Mouse (Mus musculus) midbrain, embryonic 12.5 days (tissue): Measurements from ENCODE around the gene Fnbp4. TPM values are rescaled to one million over a fixed set of nuclear protein-coding genes. Genes with fewer than 3 reads are reported as not detected.

Experiments
- ATAC-seq: fragments of 200-750 bp; cut with Nextera tagmentation; 2 replicates; pipeline ENCODE4 v1.8.0; 2017; ENCODE audit warnings: low read depth, moderate TSS enrichment, moderate library complexity; ENCODE audit not compliant: low FRiP score
- H3K27ac ChIP-seq: fragments of 300-500 bp; sonication (generic); replicated peaks from 2 replicates; pipeline ENCODE4 v1.5.1; 2016; ENCODE audit warnings: mild to moderate bottlenecking
- H3K27me3 ChIP-seq: fragments of 300-500 bp; sonication (generic); 2 replicates; pipeline ENCODE4 v1.6.1; 2016; ENCODE audit warnings: mild to moderate bottlenecking
- H3K36me3 ChIP-seq: fragments of 300-500 bp; sonication (generic); 2 replicates; pipeline ENCODE4 v1.6.1; 2016
- H3K4me1 ChIP-seq: fragments of 300-500 bp; sonication (generic); 2 replicates; pipeline ENCODE4 v1.6.1; 2016
- H3K4me2 ChIP-seq: fragments of 300-500 bp; sonication (generic); replicated peaks from 2 replicates; pipeline ENCODE4 v1.6.1; 2016; ENCODE audit warnings: mild to moderate bottlenecking, moderate library complexity
- H3K4me3 ChIP-seq: fragments of 300-500 bp; sonication (generic); 2 replicates; pipeline ENCODE4 v1.5.1; 2016; ENCODE audit warnings: mild to moderate bottlenecking
- H3K9ac ChIP-seq: fragments of 300-500 bp; sonication (generic); replicated peaks from 2 replicates; pipeline ENCODE4 v1.6.1; 2016; ENCODE audit warnings: mild to moderate bottlenecking, moderate library complexity
- H3K9me3 ChIP-seq: fragments of 300-500 bp; sonication (generic); 2 replicates; pipeline ENCODE4 v1.6.1; 2016; ENCODE audit warnings: mild to moderate bottlenecking
- WGBS: fragments of 180-500 bp; shearing (Covaris S2); methylation state at CpG from one replicate; pipeline ENCODE4 v1.1.7; 2016; 5-methylcytosine and 5-hydroxymethylcytosine counted together
- polyA plus RNA-seq: library from polyadenylated mRNA; unstranded; fragments of >200 nt; fragmentation: Nextera tagmentation; extraction: Ambion mirVana; gene quantifications from 2 replicates; pipeline ENCODE4 v1.2.1, GENCODE M21; 2016

The Fnbp4 gene
- polyA plus RNA-seq, 1 experiment from 2014 or later: 169 TPM

DNA sequence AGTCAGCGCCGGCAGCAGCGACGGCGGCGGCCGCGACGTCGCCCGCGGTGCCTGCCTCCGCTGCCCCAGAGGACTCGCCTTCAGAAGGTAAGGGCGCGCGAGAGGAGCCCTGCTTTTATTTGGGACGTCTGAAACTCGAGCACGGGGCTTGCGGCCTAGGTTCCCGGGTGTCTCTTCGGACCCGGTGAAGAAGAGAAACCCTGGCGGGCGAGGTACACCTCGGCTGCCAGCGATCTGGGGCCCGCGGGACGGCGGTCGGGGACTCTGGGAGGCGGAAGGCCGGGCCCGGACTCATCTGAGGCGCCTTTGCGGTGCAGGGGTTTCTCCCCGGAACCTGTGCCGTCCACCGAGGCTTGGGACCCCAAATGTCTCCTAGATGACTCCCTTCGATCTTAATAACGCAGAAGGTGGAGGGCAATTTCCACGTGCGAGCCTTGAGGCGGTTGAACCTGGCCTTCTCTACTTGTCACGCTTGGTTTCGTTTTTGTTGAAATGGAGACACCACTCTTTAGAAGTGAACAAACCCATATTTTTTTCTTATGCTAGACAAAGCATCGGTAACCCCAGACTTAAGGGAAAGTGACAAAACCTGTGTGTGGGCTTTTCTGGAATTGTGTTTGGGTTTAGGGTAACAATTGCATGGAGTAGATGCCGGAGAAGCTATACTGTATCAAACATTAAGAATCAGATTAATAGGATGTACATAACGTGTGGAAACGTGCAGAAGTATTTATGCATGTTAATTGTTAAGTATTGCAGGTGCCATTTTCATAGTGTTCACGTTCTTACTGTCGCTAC, 769 bp downstream of the Fnbp4 start:
- Histone ChIP-seq H3K4me1 (peaks cover 29% of the 10 kb centered on the region), H3K27me3 (no peaks in the 10 kb centered on the region), H3K4me2 (peak overlapping the region; percentile 54), H3K9ac (peak overlapping the region; percentile 98), H3K36me3 (peaks cover 28% of the 10 kb centered on the region), H3K27ac (peak overlapping the region; percentile 97), H3K9me3 (no peaks in the 10 kb centered on the region), H3K4me3 (peak overlapping the region; percentile 86)
- WGBS: under 1% methylated on average over 54 of the region's 54 CpGs
- peak; percentile 57 for ATAC-seq

DNA sequence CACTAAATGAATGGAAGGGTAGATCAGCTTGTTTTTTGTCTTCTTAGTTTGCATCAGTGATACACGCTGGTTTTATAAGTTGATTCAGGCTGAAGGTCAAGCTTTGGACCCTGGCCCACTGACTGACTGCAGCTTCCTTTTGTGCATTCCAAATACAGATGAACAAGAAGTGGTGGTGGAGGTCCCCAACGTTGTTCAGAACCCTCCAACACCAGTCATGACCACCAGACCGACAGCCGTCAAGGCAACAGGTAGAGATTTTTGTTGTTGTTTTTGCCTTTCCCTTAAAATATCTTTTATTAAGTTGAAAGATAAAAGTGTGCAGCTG, 1.3 kb downstream of the Fnbp4 start:
- H3K4me2 ChIP-seq: peak overlapping the region; percentile 54
- H3K9me3 ChIP-seq: no peaks in the 10 kb centered on the region
- peak overlapping the region; percentile 98 for H3K9ac ChIP-seq
- WGBS: 22% methylated on average over 4 of the region's 4 CpGs
- no peaks in the 10 kb centered on the region for H3K27me3 ChIP-seq
- peak overlapping the region; percentile 97; the same call in 1 of the 2 replicates for H3K27ac ChIP-seq
- peaks cover 33% of the 10 kb centered on the region for H3K36me3 ChIP-seq
- peaks cover 29% of the 10 kb centered on the region for H3K4me1 ChIP-seq
- peak overlapping the region; percentile 86 for H3K4me3 ChIP-seq
- ATAC-seq: no peak

DNA sequence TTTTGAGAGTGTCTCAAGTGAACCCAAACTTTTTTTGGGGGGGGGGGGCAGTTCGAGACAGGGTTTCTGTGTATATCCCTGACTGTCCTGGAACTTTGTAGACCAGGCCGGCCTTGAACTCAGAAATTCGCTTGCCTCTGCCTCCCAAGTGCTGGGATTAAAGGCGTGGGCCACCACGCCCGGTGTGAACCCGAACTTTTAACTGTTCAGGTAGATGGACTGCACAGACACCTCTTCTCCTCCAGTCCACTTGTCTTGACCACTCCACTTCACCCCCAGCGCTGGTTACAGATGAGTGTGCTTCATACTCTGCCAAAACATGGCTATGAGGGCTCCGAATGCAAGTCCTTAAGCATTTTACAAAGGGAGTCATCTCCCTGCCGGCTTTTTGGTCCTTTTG, 2.0 kb downstream of the Fnbp4 start:
- 0 out of 2 replicates have a peak overlapping the region, but pooled peaks have one; percentile 98 for H3K9ac ChIP-seq
- peak overlapping the region; percentile 54 for H3K4me2 ChIP-seq
- H3K4me3 ChIP-seq: peak overlapping the region; percentile 86
- H3K27ac ChIP-seq: no peak overlapping the region
- H3K4me1 ChIP-seq: peaks cover 29% of the 10 kb centered on the region
- ATAC-seq: no peak
- no peaks in the 10 kb centered on the region for H3K27me3 ChIP-seq
- H3K36me3 ChIP-seq: peaks cover 35% of the 10 kb centered on the region
- WGBS: 92% methylated on average over 10 of the region's 10 CpGs
- H3K9me3 ChIP-seq: no peaks in the 10 kb centered on the region

DNA sequence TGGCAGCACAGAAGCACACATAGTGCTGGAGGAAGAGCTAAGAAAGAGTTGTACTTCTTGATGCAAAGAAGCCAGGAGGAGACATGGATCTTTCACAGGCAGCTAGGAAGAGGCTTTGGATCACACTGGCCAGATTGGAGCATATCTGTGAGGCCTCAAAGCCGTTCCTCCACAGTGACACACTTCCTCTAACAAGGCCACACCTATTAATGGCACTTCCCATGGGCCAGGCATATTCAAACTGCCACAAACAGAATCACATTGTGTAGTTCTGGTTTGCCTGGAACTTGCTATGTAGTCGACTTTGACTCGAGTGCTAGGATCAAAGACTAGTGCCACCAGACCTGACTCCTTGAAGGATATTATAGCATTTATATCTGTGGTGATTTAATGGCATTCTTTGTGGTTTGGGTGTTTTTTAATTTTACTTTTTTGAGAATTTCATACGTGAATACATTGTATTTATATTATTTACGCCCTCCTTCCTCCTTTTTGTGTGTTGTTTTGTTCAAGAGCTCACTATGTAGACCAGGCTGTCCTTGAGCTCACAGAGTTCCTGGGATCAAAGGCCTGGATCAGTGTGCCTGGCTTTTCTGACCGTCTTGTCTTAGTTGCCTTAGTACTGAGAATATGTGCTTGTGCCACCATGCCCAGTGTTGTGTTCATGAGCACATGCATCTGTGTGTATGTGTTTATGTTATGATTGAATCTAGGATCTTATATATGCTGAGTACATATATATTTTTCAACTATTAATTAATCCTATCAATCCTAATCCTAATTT, 4.7 kb downstream of the Fnbp4 start:
- Histone ChIP-seq H3K36me3 (peaks cover 61% of the 10 kb centered on the region), H3K4me2 (no peak overlapping the region), H3K9ac (no peak overlapping the region), H3K4me3 (no peak overlapping the region), H3K27ac (no peak overlapping the region), H3K27me3 (no peaks in the 10 kb centered on the region), H3K4me1 (peaks cover 22% of the 10 kb centered on the region), H3K9me3 (no peaks in the 10 kb centered on the region)
- WGBS: 76% methylated on average over 6 of the region's 6 CpGs
- no peak for ATAC-seq

DNA sequence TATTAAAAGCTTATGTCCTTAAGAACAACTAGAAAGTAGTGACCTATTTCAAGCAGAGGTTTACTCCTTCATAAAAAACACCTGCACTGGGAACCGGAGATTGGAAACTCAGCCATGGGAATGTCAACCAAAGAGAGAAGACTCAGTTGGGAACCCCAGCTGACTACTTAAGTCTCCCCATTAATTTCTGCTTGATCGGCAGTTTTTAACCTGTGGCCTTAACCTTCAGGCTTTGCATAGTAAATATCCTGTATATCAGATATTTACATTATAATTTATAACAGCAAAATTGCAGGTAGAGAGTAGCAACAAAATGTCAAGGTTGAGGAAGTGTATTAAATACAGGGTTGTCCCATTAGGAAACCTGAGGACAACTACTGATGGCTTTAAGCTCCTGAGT, 8.4 kb downstream of the Fnbp4 start:
- Histone ChIP-seq H3K27ac (no peak overlapping the region), H3K27me3 (no peaks in the 10 kb centered on the region), H3K9me3 (no peaks in the 10 kb centered on the region), H3K4me1 (peaks cover 10% of the 10 kb centered on the region; the same call in 1 of the 2 replicates), H3K4me2 (no peak overlapping the region), H3K36me3 (peaks cover 81% of the 10 kb centered on the region), H3K4me3 (no peak overlapping the region), H3K9ac (no peak overlapping the region)
- 87% methylated on average over 2 of the region's 2 CpGs for WGBS
- no peak for ATAC-seq

DNA sequence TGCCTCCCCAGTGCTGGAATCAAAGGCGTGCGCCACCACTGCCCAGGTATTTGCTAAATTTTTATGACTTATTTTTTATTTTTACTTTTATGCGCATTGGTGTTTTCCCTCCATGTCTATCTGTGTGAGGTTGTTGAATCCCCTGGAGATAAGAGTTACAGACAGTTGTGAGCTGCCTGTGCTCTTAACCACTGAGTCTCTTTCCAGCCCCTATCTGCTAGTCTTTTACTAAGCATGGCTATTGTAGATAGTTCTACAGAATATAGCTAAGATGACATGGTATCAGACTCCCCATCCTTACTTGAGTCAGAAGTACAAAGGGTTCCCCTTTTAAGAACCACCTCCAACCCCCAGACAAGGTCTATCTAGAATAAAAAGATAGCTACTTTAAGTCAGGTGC, 9.0 kb downstream of the Fnbp4 start:
- ATAC-seq: no peak
- Histone ChIP-seq H3K9ac (no peak overlapping the region), H3K4me2 (no peak overlapping the region), H3K27ac (no peak overlapping the region), H3K36me3 (peaks cover 83% of the 10 kb centered on the region), H3K4me3 (no peak overlapping the region), H3K4me1 (peaks cover 6% of the 10 kb centered on the region; the same call in 1 of the 2 replicates), H3K9me3 (no peaks in the 10 kb centered on the region), H3K27me3 (no peaks in the 10 kb centered on the region)
- WGBS: 97% methylated on average over 3 of the region's 3 CpGs

DNA sequence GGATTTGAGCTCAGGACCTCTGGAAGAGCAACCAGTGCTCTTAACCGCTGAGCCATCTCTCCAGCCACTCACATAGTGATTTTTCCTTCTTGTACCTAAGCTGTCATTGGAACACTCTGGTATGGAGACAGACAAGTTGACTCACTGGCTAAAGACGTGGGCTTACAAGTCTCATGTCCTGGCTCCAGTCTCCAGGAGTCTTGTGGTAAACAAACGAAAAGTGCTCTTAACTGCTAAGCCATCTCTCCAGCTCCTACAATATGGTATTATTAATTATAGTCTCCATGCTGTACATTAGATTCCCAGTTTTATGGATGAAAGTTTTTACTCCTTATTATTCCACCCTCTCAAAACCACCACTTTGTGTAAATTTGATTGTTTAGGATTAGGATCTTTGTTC, 20.0 kb downstream of the Fnbp4 start:
- Histone ChIP-seq H3K27ac (no peak overlapping the region), H3K9ac (no peak overlapping the region), H3K4me1 (no peaks in the 10 kb centered on the region), H3K9me3 (no peaks in the 10 kb centered on the region), H3K27me3 (no peaks in the 10 kb centered on the region), H3K36me3 (peaks cover 92% of the 10 kb centered on the region), H3K4me2 (no peak overlapping the region), H3K4me3 (no peak overlapping the region)
- 91% methylated on average over 3 of the region's 3 CpGs for WGBS
- ATAC-seq: no peak

DNA sequence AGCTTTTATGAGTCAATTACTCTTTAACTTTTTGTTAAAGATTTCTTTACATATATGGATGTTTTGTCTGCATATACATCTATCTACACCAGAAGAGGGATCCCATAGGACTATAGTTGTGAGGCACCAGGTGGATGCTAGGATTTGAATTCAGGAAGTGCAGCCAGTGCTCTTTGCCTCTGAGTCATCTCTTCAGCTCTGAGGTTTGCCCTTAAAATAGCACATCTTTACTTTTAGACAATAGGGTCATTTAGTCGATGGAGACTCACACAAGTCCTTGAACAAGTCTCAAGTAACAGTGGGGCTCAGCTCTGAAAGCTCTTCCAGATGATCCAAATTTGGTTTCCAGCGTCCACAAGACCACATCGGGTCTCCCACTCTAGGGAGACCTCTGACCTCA, 36.2 kb downstream of the Fnbp4 start:
- no peak overlapping the region for H3K4me3 ChIP-seq
- H3K9me3 ChIP-seq: no peaks in the 10 kb centered on the region
- peaks cover 18% of the 10 kb centered on the region for H3K27me3 ChIP-seq
- H3K4me2 ChIP-seq: no peak overlapping the region
- 44% methylated on average over 3 of the region's 3 CpGs for WGBS
- H3K4me1 ChIP-seq: peaks cover 17% of the 10 kb centered on the region
- peaks cover 47% of the 10 kb centered on the region for H3K36me3 ChIP-seq
- H3K9ac ChIP-seq: no peak overlapping the region
- no peak overlapping the region for H3K27ac ChIP-seq
- ATAC-seq: no peak

DNA sequence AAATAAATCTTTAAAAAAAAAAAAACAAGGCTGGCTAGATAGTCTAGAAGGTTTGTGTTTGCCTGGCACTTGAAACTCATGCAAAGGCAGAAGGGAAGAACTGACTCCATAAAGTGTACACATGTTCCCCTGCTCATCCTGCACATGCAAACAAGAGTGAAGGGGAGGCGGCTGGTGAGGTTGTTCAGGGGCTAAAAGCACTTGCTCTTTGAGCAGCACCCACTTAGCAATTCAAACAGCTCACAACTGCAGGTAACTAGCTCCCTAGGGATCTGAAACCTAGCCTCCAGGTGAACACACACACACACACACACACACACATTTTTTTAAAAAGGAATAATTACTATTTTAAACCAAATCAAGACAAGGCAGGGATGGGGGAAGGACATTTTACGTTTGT, 36.8 kb downstream of the Fnbp4 start:
- no peak overlapping the region for H3K4me2 ChIP-seq
- WGBS: 33% methylated on average over 2 of the region's 2 CpGs
- no peaks in the 10 kb centered on the region for H3K9me3 ChIP-seq
- peaks cover 42% of the 10 kb centered on the region for H3K36me3 ChIP-seq
- H3K4me1 ChIP-seq: peaks cover 17% of the 10 kb centered on the region
- no peak overlapping the region for H3K9ac ChIP-seq
- H3K4me3 ChIP-seq: no peak overlapping the region
- H3K27me3 ChIP-seq: peaks cover 18% of the 10 kb centered on the region
- ATAC-seq: no peak
- no peak overlapping the region for H3K27ac ChIP-seq

DNA sequence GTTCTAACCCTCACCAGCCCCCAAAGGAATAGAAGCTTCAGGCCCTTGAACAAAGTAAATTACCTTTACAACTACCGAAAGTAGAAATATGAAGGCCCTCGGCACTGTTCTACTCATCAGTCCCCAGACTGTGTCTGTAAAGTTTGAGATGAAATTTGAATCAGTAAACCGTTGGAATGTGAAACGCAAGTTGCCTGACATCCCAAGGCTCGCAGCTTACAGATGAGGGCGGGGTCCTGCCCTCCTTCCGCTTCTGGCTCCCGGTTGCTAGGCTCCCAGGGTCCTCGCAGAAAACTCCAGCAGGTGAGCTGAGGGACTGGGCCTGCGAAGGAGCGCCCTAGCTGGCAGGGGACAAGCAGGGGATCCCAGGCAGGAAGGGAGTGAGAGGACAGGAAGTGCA, 37.3 kb downstream of the Fnbp4 start, which contains the start of gene Agbl2:
Gene Agbl2 (plus strand): TSS at position 270 of the 400 bp plus-strand sequence.
- no peak within 1 kb of the TSS for H3K27ac ChIP-seq
- peak within 1 kb of the TSS; percentile 54 for H3K9ac ChIP-seq
- peak; percentile 78 for ATAC-seq

DNA sequence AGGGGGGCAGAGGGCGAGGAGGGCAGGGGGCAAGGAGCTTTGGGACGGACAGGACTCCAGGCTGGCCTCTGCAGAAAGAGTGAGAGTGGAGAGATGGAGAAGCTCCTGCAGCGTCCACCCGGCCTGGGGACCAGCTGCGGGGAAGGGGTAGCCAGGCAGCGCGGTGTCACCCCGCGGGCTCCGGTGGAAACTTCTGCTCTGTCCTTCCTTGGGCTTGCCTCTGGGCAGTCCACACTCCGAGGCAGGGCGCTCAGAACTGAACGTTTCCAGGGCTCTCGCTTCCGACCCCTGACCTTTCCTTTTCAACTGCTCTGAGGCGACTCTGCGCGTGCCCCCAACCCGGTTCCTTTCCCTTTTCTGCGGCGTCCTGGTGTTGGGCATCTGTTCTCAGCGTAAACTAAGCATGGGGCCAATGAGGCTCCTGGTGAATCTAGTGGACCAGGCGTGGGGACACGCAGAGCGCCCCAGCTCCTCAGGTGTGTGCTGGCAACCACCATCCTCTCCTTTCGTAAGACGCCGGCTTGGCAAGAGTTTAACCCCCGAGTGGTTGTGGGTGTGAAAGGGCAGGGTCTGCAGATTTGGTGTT, 37.8 kb downstream of the Fnbp4 start:
- Histone ChIP-seq H3K4me3 (peak overlapping the region; percentile 33), H3K27ac (no peak overlapping the region), H3K36me3 (peaks cover 32% of the 10 kb centered on the region), H3K4me2 (peak overlapping the region; percentile 68), H3K9me3 (no peaks in the 10 kb centered on the region), H3K9ac (peak overlapping the region; percentile 54), H3K4me1 (peaks cover 17% of the 10 kb centered on the region), H3K27me3 (peaks cover 18% of the 10 kb centered on the region)
- ATAC-seq: peak; percentile 61
- 3% methylated on average over 28 of the region's 29 CpGs for WGBS

More for the DNA sequence above, 37.3 kb downstream of the Fnbp4 start, which contains the start of gene Agbl2:
- Histone ChIP-seq H3K4me2 (peak within 1 kb of the TSS; percentile 68), H3K4me3 (peak within 1 kb of the TSS; percentile 33), H3K36me3 (peaks cover 38% of the 10 kb centered on the region), H3K9me3 (no peaks in the 10 kb centered on the region), H3K4me1 (peaks cover 17% of the 10 kb centered on the region), H3K27me3 (peaks cover 18% of the 10 kb centered on the region)
- 5% methylated on average over 11 of the region's 11 CpGs for WGBS

DNA sequence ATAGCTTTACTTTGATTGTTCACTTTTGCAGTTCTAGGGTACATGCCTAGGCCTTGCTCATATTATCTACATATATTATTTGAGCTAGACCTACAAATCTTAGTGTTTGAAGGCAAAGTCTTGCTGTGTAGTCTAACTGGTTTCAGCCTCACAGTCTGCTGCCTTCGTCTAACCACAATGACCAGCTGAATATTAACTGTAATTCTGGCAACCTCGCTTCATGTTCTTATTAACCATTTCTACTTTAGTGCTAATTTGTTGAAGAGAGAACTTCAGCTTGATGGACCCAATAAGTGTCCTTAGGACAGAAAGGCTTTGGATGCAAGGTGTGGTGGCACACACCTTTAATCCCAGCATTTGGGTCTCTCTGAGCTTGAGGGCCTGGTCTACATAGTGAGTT, 43.0 kb downstream of the Fnbp4 start:
- ATAC-seq: no peak
- H3K36me3 ChIP-seq: no peaks in the 10 kb centered on the region

More for the DNA sequence above, 43.0 kb downstream of the Fnbp4 start:
- 87% methylated on average over 2 of the region's 2 CpGs for WGBS
- Histone ChIP-seq H3K4me1 (peaks cover 4% of the 10 kb centered on the region), H3K9me3 (no peaks in the 10 kb centered on the region), H3K4me3 (no peak overlapping the region), H3K4me2 (no peak overlapping the region), H3K27me3 (peaks cover 11% of the 10 kb centered on the region), H3K27ac (no peak overlapping the region), H3K9ac (no peak overlapping the region)
